Mouse (Mus musculus) gastrocnemius, adult 8-10 months (tissue): ENCODE results near the gene Arid5b. TPM values are rescaled to one million over a fixed set of nuclear protein-coding genes. Genes with fewer than 3 reads are reported as not detected.

ENCODE experiments used
- DNase-seq, 2 experiments: peaks; one replicate each; pipeline ENCODE4 v3.0.0; 2022; ENCODE audit warnings: low spot score in 2 of 2
- total RNA-seq, 4 experiments: library from RNA; stranded (reverse); gene quantifications; 2 replicates each; pipeline ENCODE4 v1.2.4; 2022

Gene Arid5b
- total RNA-seq, 4 experiments from 2014 or later = 10.1 to 12.5 (median 11.9) TPM

GRCm38 (mm10) chr10:68058378-68058777 lies 220.2 kb downstream of the Arid5b start:
- DNase-seq = no peak

GRCm38 (mm10) chr10:68057841-68058240 lies 220.7 kb downstream of the Arid5b start:
- DNase-seq = no peak

- no peak for DNase-seq
These were observed 223.8 kb downstream of the Arid5b start for GRCm38 (mm10) chr10:68054706-68055105.

- no peak for DNase-seq
These were observed 224.4 kb downstream of the Arid5b start for GRCm38 (mm10) chr10:68054131-68054530.

- DNase-seq = no peak
These were observed 226.2 kb downstream of the Arid5b start for GRCm38 (mm10) chr10:68052307-68052706.

GRCm38 (mm10) chr10:68051316-68051933 lies 227.1 kb downstream of the Arid5b start:
- DNase-seq = no peak

- DNase-seq = no peak
These were observed 227.7 kb downstream of the Arid5b start for GRCm38 (mm10) chr10:68050882-68051281.

GRCm38 (mm10) chr10:68048641-68049305 lies 229.8 kb downstream of the Arid5b start:
- no peak for DNase-seq

- no peak for DNase-seq
These were observed 233.7 kb downstream of the Arid5b start for GRCm38 (mm10) chr10:68044864-68045263.

- DNase-seq = no peak
These were observed 234.6 kb downstream of the Arid5b start for GRCm38 (mm10) chr10:68043973-68044372.
